Mouse (Mus musculus): ENCODE results near the gene Emp3. TPM values are rescaled to one million over a fixed set of nuclear protein-coding genes. Genes with fewer than 3 reads are reported as not detected.
A peak's percentile ranks its signal among the peaks of the same experiment; 100 is the strongest.

The Emp3 gene
- total and polyA plus RNA-seq, 3 experiments = 18.8 to 135 (median 56.6) TPM

- DNase-seq (ENCODE audit: extremely low read depth) = no peak
- Histone ChIP-seq H3K4me1 (ENCODE audit: control insufficient read depth in 1 of 2, insufficient read depth in 2 of 2) (peaks cover 2 to 68% of the 10 kb centered on the region in 2 experiments; a peak in 3 of 4 replicates), H3K27ac (ENCODE audit: insufficient read depth, low read depth) (no peak overlapping the region), H3K4me2 (ENCODE audit: insufficient read depth, low read depth, poor library complexity, severe bottlenecking) (peak overlapping the region; percentile 4; the same call in 1 of the 2 replicates), H3K9me3 (replicated peaks; ENCODE audit: low read length) (peaks cover 15% of the 10 kb centered on the region), H3K79me2 (replicated peaks; ENCODE audit: control insufficient read depth, extremely low read depth, insufficient read depth, poor library complexity, severe bottlenecking) (no peaks in the 10 kb centered on the region), H3K27me3 (replicated peaks) (no peaks in the 10 kb centered on the region), H3K36me3 (replicated peaks in 1 of 2; ENCODE audit: control insufficient read depth in 1 of 2, insufficient read depth in 1 of 2, low read length in 1 of 2) (peaks cover 0 to 30% of the 10 kb centered on the region in 2 experiments), H3K4me3 (replicated peaks in 1 of 3; ENCODE audit: low read depth in 2 of 3, low read length in 2 of 3, poor library complexity in 1 of 3) (peak overlapping the region; percentile 30 to 64 (median 59)), H3K9ac (ENCODE audit: insufficient read depth, low read depth) (no peak overlapping the region)
- dilution Hi-C loops (cut with MboI; ENCODE audit: extremely low pct_ligation_motif_present, extremely low pct_unique_long_range_greater_than_20kb, low sequenced_read_pairs) = no loop called here
- in situ Hi-C loops (cut with MboI; ENCODE audit: low pct_ligation_motif_present, low pct_unique_long_range_greater_than_20kb, low sequenced_read_pairs) = loop anchor here (10.0 kb wide), 1 partner anchor 186 kb away; no protein-coding TSS in a partner anchor
- no peak for TF ChIP-seq HCFC1 (IDR thresholded peaks at IDR 0.05; ENCODE audit: low read depth, low read length)
- TF ChIP-seq KAT2A (IDR thresholded peaks at IDR 0.05; ENCODE audit: insufficient replicate concordance, low read length) = no peak
- no peak for TF ChIP-seq MXI1 (IDR thresholded peaks at IDR 0.05; ENCODE audit: low read depth, low read length)
- TF ChIP-seq ZC3H11A (IDR thresholded peaks at IDR 0.05; ENCODE audit: low read depth, low read length) = no peak
- no peak for TF ChIP-seq GABPA (IDR thresholded peaks at IDR 0.05; ENCODE audit: insufficient replicate concordance, low read depth, low read length)
- no peak for TF ChIP-seq ELF1 (IDR thresholded peaks at IDR 0.05; ENCODE audit: low read depth, low read length)
- no peak for TF ChIP-seq E2F4 (IDR thresholded peaks at IDR 0.05; ENCODE audit: insufficient replicate concordance, low read depth, low read length)
- no peak for TF ChIP-seq IRF4 (IDR thresholded peaks at IDR 0.05; ENCODE audit: low read depth, low read length)
- TF ChIP-seq CHD1 (IDR thresholded peaks at IDR 0.05; ENCODE audit: low read depth, low read length) = no peak
- TF ChIP-seq USF2 (conservative IDR thresholded peaks at IDR 0.05; ENCODE audit: low read depth, low read length) = no peak
- no peak for TF ChIP-seq CHD2 (IDR thresholded peaks at IDR 0.05; ENCODE audit: low read length)
- no peak for TF ChIP-seq RCOR1 (conservative IDR thresholded peaks at IDR 0.05; ENCODE audit: low read depth, low read length)
- TF ChIP-seq SIN3A (IDR thresholded peaks at IDR 0.05; ENCODE audit: low read length) = no peak
- no peak for TF ChIP-seq JUN (IDR thresholded peaks at IDR 0.05; ENCODE audit: insufficient read depth, low read depth, low read length)
- no peak for TF ChIP-seq MAFK (IDR thresholded peaks at IDR 0.05; ENCODE audit: insufficient replicate concordance, low read length)
These were observed 492 bp downstream of the Emp3 start for GRCm38 (mm10) chr7:45920583-45921241.

GRCm38 (mm10) chr7:45919761-45920160 is 1.4 kb downstream of the Emp3 start:
- dilution Hi-C loops (cut with MboI; ENCODE audit: extremely low pct_ligation_motif_present, extremely low pct_unique_long_range_greater_than_20kb, low sequenced_read_pairs) (no loop called here), in situ Hi-C loops (cut with MboI; ENCODE audit: low pct_ligation_motif_present, low pct_unique_long_range_greater_than_20kb, low sequenced_read_pairs) (loop anchor here (10.0 kb wide), 1 partner anchor 185 kb away; no protein-coding TSS in a partner anchor)
- Histone ChIP-seq H3K4me2 (ENCODE audit: insufficient read depth, low read depth, poor library complexity, severe bottlenecking) (no peak overlapping the region), H3K27ac (ENCODE audit: insufficient read depth, low read depth) (no peak overlapping the region), H3K4me1 (ENCODE audit: control insufficient read depth in 1 of 2, insufficient read depth in 2 of 2) (peaks cover 2 to 68% of the 10 kb centered on the region in 2 experiments; a peak in 3 of 4 replicates), H3K4me3 (replicated peaks in 1 of 3; ENCODE audit: low read depth in 2 of 3, low read length in 2 of 3, poor library complexity in 1 of 3) (peak overlapping the region in 2 of 3 experiments; percentile 59 to 64), H3K9ac (ENCODE audit: insufficient read depth, low read depth) (no peak overlapping the region), H3K36me3 (replicated peaks in 1 of 2; ENCODE audit: control insufficient read depth in 1 of 2, insufficient read depth in 1 of 2, low read length in 1 of 2) (peaks cover 0 to 37% of the 10 kb centered on the region in 2 experiments), H3K79me2 (replicated peaks; ENCODE audit: control insufficient read depth, extremely low read depth, insufficient read depth, poor library complexity, severe bottlenecking) (no peaks in the 10 kb centered on the region), H3K27me3 (replicated peaks) (no peaks in the 10 kb centered on the region), H3K9me3 (replicated peaks; ENCODE audit: low read length) (peaks cover 10% of the 10 kb centered on the region)
- TF ChIP-seq E2F4 (IDR thresholded peaks at IDR 0.05; ENCODE audit: insufficient replicate concordance, low read depth, low read length) (no peak), TCF12 (IDR thresholded peaks at IDR 0.05; ENCODE audit: low read depth, low read length) (no peak)
- no peak for DNase-seq (ENCODE audit: extremely low read depth)
